Mouse (Mus musculus) ES-E14 (cell line): ENCODE data around the gene Tc2n.

Source experiments
- CHD2 ChIP-seq: IDR thresholded peaks from 2 replicates; pipeline ENCODE4 v1.6.1; 2014; ENCODE audit warnings: mild to moderate bottlenecking, low read depth, low read length, inconsistent platforms
- HCFC1 ChIP-seq: IDR thresholded peaks from 2 replicates; pipeline ENCODE4 v1.6.1; 2012; ENCODE audit warnings: low read length, inconsistent platforms, borderline replicate concordance; ENCODE audit not compliant: insufficient read depth
- MAFK ChIP-seq: IDR thresholded peaks from 2 replicates; pipeline ENCODE4 v1.6.1; 2014; ENCODE audit warnings: mild to moderate bottlenecking, low read depth, low read length, inconsistent platforms; ENCODE audit not compliant: insufficient read depth
- ZNF384 ChIP-seq: IDR thresholded peaks from 2 replicates; pipeline ENCODE4 v1.6.1; 2012; ENCODE audit warnings: low read depth, low read length, inconsistent platforms

GRCm38 (mm10) chr12:101633137-101633536 lies 85.2 kb downstream of the Tc2n start:
- TF ChIP-seq CHD2, result no peak
- no peak for TF ChIP-seq MAFK
- TF ChIP-seq ZNF384, result no peak
- TF ChIP-seq HCFC1, result no peak
